ENCODE assay signal across 26 mouse cellular contexts in the genomic region with DNA sequence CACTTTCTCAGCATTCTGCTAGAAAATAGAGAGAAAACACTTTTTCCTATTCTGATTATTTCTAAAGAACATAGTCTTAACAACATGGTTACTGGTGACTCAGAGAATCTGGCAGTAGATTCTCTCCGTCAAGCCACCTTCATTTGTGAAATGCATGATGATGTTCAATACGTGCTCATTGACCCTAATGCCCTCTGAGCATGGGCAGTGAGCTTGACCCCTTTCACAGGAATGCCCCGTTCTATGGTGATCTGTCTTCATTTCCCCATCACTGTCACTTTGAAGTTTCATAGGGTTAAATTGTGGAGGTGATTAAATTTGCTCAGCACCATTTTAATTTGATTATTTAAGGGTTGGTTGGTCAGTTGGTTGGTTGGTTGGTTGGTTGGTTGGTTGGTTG.
DNase-seq lines count a peak whose midpoint lies in the region; ATAC-seq lines count a peak whose summit lies in the region.
"Had no signal": no experiment of that assay in that cellular context is flagged by ENCODE, and none has a peak within 500 bp of the region (broad histone marks: within the 10 kb centered on the region; RNA-seq: fewer than 3 reads in every experiment).

No protein-coding gene starts in this region.

- no peaks in the 10 kb centered on the region for H3K4me1 ChIP-seq in forebrain, embryonic 12.5 days
- H3K4me1 ChIP-seq in forebrain, embryonic 11.5 days (replicated peaks; ENCODE audit: control insufficient read depth, insufficient read depth, low read length): no peaks in the 10 kb centered on the region
- no peaks in the 10 kb centered on the region; the same call in 1 of the 2 replicates for H3K4me1 ChIP-seq in hindbrain, embryonic 14.5 days (replicated peaks; ENCODE audit: control insufficient read depth, insufficient read depth, low read length)
- H3K4me1 ChIP-seq in hindbrain, embryonic 10.5 days (replicated peaks): no peaks in the 10 kb centered on the region
- H3K4me1 ChIP-seq: embryonic facial prominence, embryonic 13.5 days; embryonic facial prominence, embryonic 15.5 days; forebrain, embryonic 10.5 days had no signal

- H3K9me3 ChIP-seq in forebrain, embryonic 12.5 days: no peaks in the 10 kb centered on the region
- no peaks in the 10 kb centered on the region for H3K9me3 ChIP-seq in forebrain, embryonic 11.5 days (ENCODE audit: control insufficient read depth, low read length)
- no peaks in the 10 kb centered on the region for H3K9me3 ChIP-seq in hindbrain, embryonic 14.5 days (ENCODE audit: control insufficient read depth, low read length)
- H3K9me3 ChIP-seq in hindbrain, embryonic 10.5 days: no peaks in the 10 kb centered on the region
- H3K9me3 ChIP-seq: embryonic facial prominence, embryonic 13.5 days; embryonic facial prominence, embryonic 15.5 days; forebrain, embryonic 10.5 days; G1E had no signal

- no peaks in the 10 kb centered on the region for H3K36me3 ChIP-seq in forebrain, embryonic 12.5 days (replicated peaks)
- no peaks in the 10 kb centered on the region for H3K36me3 ChIP-seq in forebrain, embryonic 11.5 days (ENCODE audit: control insufficient read depth, insufficient read depth, low read length)
- H3K36me3 ChIP-seq in hindbrain, embryonic 14.5 days (replicated peaks; ENCODE audit: control insufficient read depth, insufficient read depth): no peaks in the 10 kb centered on the region
- no peaks in the 10 kb centered on the region for H3K36me3 ChIP-seq in hindbrain, embryonic 10.5 days
- H3K36me3 ChIP-seq: embryonic facial prominence, embryonic 13.5 days; embryonic facial prominence, embryonic 15.5 days; forebrain, embryonic 10.5 days; G1E had no signal

- no peak overlapping the region for H3K9ac ChIP-seq in forebrain, embryonic 12.5 days
- no peak overlapping the region for H3K9ac ChIP-seq in forebrain, embryonic 11.5 days (ENCODE audit: low read length)
- no peak overlapping the region for H3K9ac ChIP-seq in hindbrain, embryonic 14.5 days
- H3K9ac ChIP-seq: embryonic facial prominence, embryonic 13.5 days; embryonic facial prominence, embryonic 15.5 days had no signal

- peak; percentile 44; the same call in 1 of the 2 replicates for ATAC-seq in forebrain, embryonic 12.5 days (ENCODE audit: low FRiP score)
- ATAC-seq in forebrain, embryonic 11.5 days (replicated peaks; ENCODE audit: low FRiP score): no peak
- ATAC-seq in hindbrain, embryonic 14.5 days (ENCODE audit: low FRiP score): no peak
- ATAC-seq: CD4-positive, CD25-positive, alpha-beta regulatory T cell, adult 4 months; forebrain, embryonic 14.5 days; forebrain, embryonic 16.5 days had no signal

- no peak overlapping the region for H3K4me3 ChIP-seq in forebrain, embryonic 12.5 days (replicated peaks)
- no peak overlapping the region for H3K4me3 ChIP-seq in forebrain, embryonic 11.5 days (ENCODE audit: low read depth, low read length)
- H3K4me3 ChIP-seq in hindbrain, embryonic 14.5 days (replicated peaks; ENCODE audit: low read length): no peak overlapping the region
- no peak overlapping the region for H3K4me3 ChIP-seq in hindbrain, embryonic 10.5 days
- H3K4me3 ChIP-seq: embryonic facial prominence, embryonic 13.5 days; embryonic facial prominence, embryonic 15.5 days; erythroblast, embryonic 14.5 days; forebrain, embryonic 10.5 days had no signal

- no peak overlapping the region for H3K27ac ChIP-seq in forebrain, embryonic 12.5 days
- H3K27ac ChIP-seq in forebrain, embryonic 11.5 days (ENCODE audit: low read depth, low read length): no peak overlapping the region
- 0 out of 2 replicates have a peak overlapping the region, but pooled peaks have one; percentile 20 for H3K27ac ChIP-seq in hindbrain, embryonic 14.5 days
- H3K27ac ChIP-seq in hindbrain, embryonic 10.5 days: no peak overlapping the region
- H3K27ac ChIP-seq: embryonic facial prominence, embryonic 13.5 days; embryonic facial prominence, embryonic 15.5 days; forebrain, embryonic 10.5 days had no signal

- H3K27me3 ChIP-seq in forebrain, embryonic 12.5 days: no peaks in the 10 kb centered on the region
- no peaks in the 10 kb centered on the region for H3K27me3 ChIP-seq in forebrain, embryonic 11.5 days (ENCODE audit: control insufficient read depth, insufficient read depth, low read length)
- H3K27me3 ChIP-seq in hindbrain, embryonic 14.5 days (ENCODE audit: control insufficient read depth, insufficient read depth, low read length): no peaks in the 10 kb centered on the region
- no peaks in the 10 kb centered on the region for H3K27me3 ChIP-seq in hindbrain, embryonic 10.5 days (ENCODE audit: insufficient read depth, poor library complexity, severe bottlenecking)
- H3K27me3 ChIP-seq: CH12.LX; embryonic facial prominence, embryonic 13.5 days; embryonic facial prominence, embryonic 15.5 days had no signal

- 75% methylated on average over 3 of the region's 3 CpGs for WGBS in forebrain, embryonic 12.5 days
- WGBS in forebrain, embryonic 11.5 days: 63% methylated on average over 3 of the region's 3 CpGs
- 51% methylated on average over 3 of the region's 3 CpGs for WGBS in hindbrain, embryonic 14.5 days
- 58% methylated on average over 3 of the region's 3 CpGs for WGBS in hindbrain, embryonic 10.5 days

- no peak overlapping the region for H3K4me2 ChIP-seq in forebrain, embryonic 12.5 days
- H3K4me2 ChIP-seq in forebrain, embryonic 11.5 days (ENCODE audit: low read depth, low read length, severe bottlenecking): no peak overlapping the region
- H3K4me2 ChIP-seq in hindbrain, embryonic 14.5 days (replicated peaks): no peak overlapping the region
- H3K4me2 ChIP-seq: embryonic facial prominence, embryonic 13.5 days; embryonic facial prominence, embryonic 15.5 days had no signal

- peak; percentile 15 for DNase-seq in embryo, embryonic 10 days (ENCODE audit: low spot score)
- DNase-seq in embryo, embryonic 11 days: no peak
- DNase-seq in forebrain, embryonic 11.5 days (ENCODE audit: low spot score): no peak
- DNase-seq in hindbrain, embryonic 14.5 days (ENCODE audit: low spot score): no peak
- DNase-seq in hindbrain, embryonic 10.5 days (ENCODE audit: low spot score): no peak
- DNase-seq in Muller cell, postnatal 12 days (ENCODE audit: inconsistent ontology term): peak; percentile 1
- DNase-seq: adrenal gland, adult 2 months; adrenal gland, postnatal 10 days; adrenal gland, postnatal 25 days; B cell, adult 2 months; cerebellum, adult 11 months; cerebellum, adult 18-20 months; cerebellum, adult 8-10 months; cerebellum, adult 9-11 months; cerebellum, postnatal 14 days; cerebellum, postnatal 36 days had no signal

Comparison
In these comparisons a context has a peak if more than half of its experiments do, and no peak if none do; other contexts are left out.
1. DNase-seq: peak in embryo, embryonic 10 days (single experiment) and Muller cell, postnatal 12 days (single experiment); none in embryo, embryonic 11 days (single experiment), forebrain, embryonic 11.5 days (single experiment), hindbrain, embryonic 14.5 days (single experiment) and hindbrain, embryonic 10.5 days (single experiment).